Mouse (Mus musculus) spleen, adult 2 months (tissue): Measurements from ENCODE around the gene Ackr1. TPM values are rescaled to one million over a fixed set of nuclear protein-coding genes. Genes with fewer than 3 reads are reported as not detected.

Experiments used
- DNase-seq, 2 experiments: peaks; one replicate each; pipeline versions ENCODE4 v3.0.0 to v3.0.0-alpha.2; 2012 to 2021; ENCODE audit warnings: low spot score in 2 of 2, low read depth in 1 of 2
- H3K27ac ChIP-seq: fragments of 200-500 bp; 2 replicates; pipeline ENCODE4 v1.5.1; 2012; ENCODE audit warnings: low read length, inconsistent platforms; ENCODE audit not compliant: insufficient read depth
- H3K27me3 ChIP-seq: fragments of 200-500 bp; 2 replicates; pipeline ENCODE4 v1.6.1; 2012; ENCODE audit warnings: mild to moderate bottlenecking, moderate library complexity, low read length, inconsistent platforms; ENCODE audit not compliant: control insufficient read depth, insufficient read depth
- H3K36me3 ChIP-seq: fragments of 200-500 bp; 2 replicates; pipeline ENCODE4 v1.6.1; 2012; ENCODE audit warnings: mild to moderate bottlenecking, low read length, inconsistent platforms; ENCODE audit not compliant: control insufficient read depth, insufficient read depth
- H3K4me1 ChIP-seq: fragments of 200-500 bp; 2 replicates; pipeline ENCODE4 v1.6.1; 2011; ENCODE audit warnings: inconsistent platforms; ENCODE audit not compliant: control insufficient read depth, insufficient read depth, insufficient read length
- H3K4me3 ChIP-seq: fragments of 200-500 bp; 2 replicates; pipeline ENCODE4 v1.5.1; 2011; ENCODE audit warnings: mild to moderate bottlenecking, inconsistent platforms; ENCODE audit not compliant: insufficient read depth, insufficient read length; ENCODE audit errors: extremely low read depth
- CTCF ChIP-seq: fragments of 200-500 bp; IDR thresholded peaks from 2 replicates; pipeline ENCODE4 v1.5.1; 2011; ENCODE audit warnings: mild to moderate bottlenecking, inconsistent platforms; ENCODE audit not compliant: insufficient read depth, insufficient read length, insufficient replicate concordance; ENCODE audit errors: extremely low read depth
- POLR2A ChIP-seq: fragments of 200-500 bp; IDR thresholded peaks from 2 replicates; pipeline ENCODE4 v1.6.1; 2011; ENCODE audit warnings: low read depth, low read length, inconsistent platforms
- WGBS: fragments of 180-500 bp; shearing (Covaris S2); methylation state at CpG from one replicate; pipeline ENCODE4 v1.1.7; 2018; 5-methylcytosine and 5-hydroxymethylcytosine counted together
- polyA plus RNA-seq: library from polyadenylated mRNA; depleted of rRNA; stranded (reverse); fragments of >200 nt; gene quantifications from 2 replicates; pipeline ENCODE4 v1.2.3, GENCODE M21; 2012

The Ackr1 gene
- polyA plus RNA-seq, 1 experiment: 13.2 TPM

DNA sequence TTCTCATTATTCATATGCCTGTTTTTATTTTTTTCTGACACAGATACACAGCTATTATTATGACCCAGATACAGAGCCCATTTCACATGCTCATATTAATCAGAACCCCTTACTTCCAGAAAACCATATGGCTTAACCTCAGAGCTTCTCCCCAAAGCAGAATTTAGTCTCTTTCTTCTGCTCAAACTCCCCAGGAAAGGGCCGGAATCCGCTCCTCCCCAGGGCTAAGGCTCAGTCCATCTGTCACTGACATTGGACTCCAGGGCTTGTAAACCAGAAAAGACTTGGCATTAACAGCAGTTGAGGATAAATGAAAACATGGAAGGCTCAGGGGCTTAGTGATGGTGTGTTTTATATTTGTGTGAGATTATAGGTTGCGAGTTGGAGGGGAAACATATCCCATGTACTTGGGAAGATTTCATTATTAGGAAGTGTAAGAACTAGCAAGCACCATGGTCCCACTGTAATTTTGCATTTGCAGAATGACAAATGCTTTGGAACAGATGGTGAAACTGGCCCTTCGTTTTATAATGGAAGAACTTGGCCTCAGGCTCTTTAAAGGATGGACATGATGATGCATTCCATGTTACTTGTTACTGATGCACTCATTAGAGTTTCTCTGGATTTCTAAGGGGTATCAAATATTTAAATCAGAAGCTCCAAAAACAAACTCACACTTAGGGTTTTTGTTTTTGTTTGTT lies 26.2 kb upstream of the Ackr1 start:
- no peak for DNase-seq
- Histone ChIP-seq H3K27me3 (no peaks in the 10 kb centered on the region), H3K36me3 (no peaks in the 10 kb centered on the region), H3K27ac (no peak overlapping the region), H3K4me3 (no peak overlapping the region), H3K4me1 (no peaks in the 10 kb centered on the region)
- WGBS: 81% methylated on average over 4 of the region's 4 CpGs
- TF ChIP-seq CTCF (no peak), POLR2A (no peak)

DNA sequence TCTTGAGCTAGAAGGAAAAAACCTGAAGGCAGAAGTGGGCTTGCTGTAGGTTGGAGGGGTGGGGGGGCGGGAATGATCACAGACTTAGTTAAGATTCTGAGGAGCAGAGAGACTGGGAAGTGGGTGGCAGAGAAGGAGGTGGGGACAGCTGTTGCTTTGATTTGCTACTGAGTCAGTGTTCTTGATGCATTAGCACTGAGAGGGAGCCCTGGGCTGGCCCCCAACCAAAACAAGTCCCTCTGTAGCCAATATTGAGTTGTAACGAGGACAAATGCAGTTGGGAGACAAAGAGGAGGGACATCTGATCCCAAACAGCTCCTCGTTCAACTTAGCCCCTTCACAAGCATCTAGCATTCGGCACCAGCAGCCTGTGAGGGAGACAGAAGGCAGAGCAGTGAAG lies 24.2 kb upstream of the Ackr1 start:
- no peak for DNase-seq
- H3K27me3 ChIP-seq: no peaks in the 10 kb centered on the region
- no peak for TF ChIP-seq CTCF
- no peak for TF ChIP-seq POLR2A
- H3K4me1 ChIP-seq: no peaks in the 10 kb centered on the region
- no peak overlapping the region for H3K4me3 ChIP-seq
- H3K27ac ChIP-seq: no peak overlapping the region
- H3K36me3 ChIP-seq: no peaks in the 10 kb centered on the region
- 44% methylated on average over 4 of the region's 4 CpGs for WGBS

DNA sequence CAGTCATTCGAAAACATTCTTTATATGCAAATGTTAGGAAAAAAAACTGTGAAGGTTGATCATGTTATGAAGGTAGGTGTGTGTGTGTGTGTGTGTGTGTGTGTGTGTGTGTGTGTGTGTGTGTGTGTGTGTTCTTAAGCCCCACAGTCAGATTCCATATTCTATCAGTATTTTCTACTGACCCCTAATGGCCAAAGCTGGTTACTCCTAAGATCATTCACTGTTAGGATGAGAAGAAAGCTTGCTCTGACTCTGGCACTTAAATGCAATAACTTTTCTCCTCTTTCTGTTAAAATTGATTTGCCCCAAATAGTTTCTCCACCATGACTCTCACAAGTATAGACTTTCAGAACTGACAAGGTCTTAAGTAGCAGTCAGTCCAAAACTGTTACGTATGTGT lies 23.1 kb upstream of the Ackr1 start:
- WGBS: 90% methylated on average over 2 of the region's 2 CpGs
- no peaks in the 10 kb centered on the region for H3K36me3 ChIP-seq
- TF ChIP-seq CTCF (no peak), POLR2A (no peak)
- no peak overlapping the region for H3K4me3 ChIP-seq
- H3K27me3 ChIP-seq: no peaks in the 10 kb centered on the region
- no peak overlapping the region for H3K27ac ChIP-seq
- H3K4me1 ChIP-seq: no peaks in the 10 kb centered on the region
- DNase-seq: no peak

DNA sequence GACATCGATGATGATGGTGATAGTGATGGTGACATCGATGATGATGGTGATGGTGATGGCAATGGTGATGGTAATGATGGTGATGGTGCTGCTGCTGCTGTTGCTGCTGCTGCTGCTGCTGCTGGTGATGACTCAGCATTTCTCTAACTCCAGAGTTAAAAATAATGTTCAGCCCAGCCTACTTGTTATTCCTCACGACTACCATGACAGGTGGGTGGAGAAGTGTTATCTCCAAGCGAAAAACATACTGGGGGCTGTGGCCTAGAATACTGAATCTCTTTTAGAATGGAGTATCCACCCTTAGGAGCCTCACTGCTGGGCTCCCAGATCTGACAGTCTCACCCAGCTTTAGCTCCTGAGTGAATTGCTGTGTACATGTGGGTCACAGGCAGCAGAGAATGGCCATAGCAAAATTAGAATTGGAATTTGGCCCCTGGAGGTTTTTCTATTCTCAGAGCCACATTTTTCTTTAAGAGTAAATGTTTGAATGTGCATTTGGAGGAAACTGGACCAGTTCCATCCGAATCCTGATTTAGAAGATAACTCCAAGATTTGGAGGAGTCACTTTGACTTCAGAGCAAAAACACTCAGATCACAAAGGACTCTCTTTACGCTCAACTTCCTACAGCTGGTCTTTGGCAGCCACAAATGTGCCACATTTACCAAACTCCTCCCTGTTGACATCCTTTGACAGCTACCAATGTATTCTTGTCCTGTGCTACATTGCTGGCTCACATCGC lies 21.7 kb upstream of the Ackr1 start:
- Histone ChIP-seq H3K27me3 (no peaks in the 10 kb centered on the region), H3K4me3 (no peak overlapping the region), H3K4me1 (no peaks in the 10 kb centered on the region), H3K36me3 (no peaks in the 10 kb centered on the region), H3K27ac (no peak overlapping the region)
- no peak for DNase-seq
- no peak for TF ChIP-seq POLR2A
- no peak for TF ChIP-seq CTCF
- 55% methylated on average over 7 of the region's 7 CpGs for WGBS

DNA sequence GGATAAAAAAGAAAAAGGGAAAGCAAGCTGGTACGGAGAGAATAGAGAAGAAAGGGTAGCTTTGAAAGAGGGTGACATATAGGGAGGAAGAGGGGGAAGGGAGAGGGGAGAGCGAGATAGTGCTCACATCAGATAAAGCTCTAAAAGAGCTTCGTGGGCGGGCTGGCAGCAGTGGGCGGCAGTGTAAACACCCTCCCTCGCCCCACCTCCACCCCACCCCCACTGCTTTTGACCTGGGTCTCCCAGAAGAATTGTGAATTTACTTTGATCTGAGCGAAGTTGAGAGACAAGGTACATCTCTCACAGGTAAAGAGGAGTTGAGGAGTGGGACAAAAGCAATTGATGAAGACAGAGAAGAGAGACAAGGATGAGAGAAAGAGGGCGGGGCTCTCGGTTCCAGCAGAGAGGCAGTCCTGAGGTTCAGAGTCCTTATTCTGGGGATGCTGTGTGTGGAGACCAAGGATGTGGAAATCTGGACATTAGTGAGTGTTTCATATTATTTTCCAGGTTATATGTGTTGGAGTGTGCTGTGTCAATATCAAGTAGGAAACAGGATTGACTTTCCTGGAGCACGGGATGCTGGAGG lies 16.9 kb upstream of the Ackr1 start, which contains the start of gene Aim2:
Gene Aim2, plus strand, starts transcription at position 508 of the 586 bp plus-strand sequence.
- no peak for DNase-seq
- Histone ChIP-seq H3K4me3 (no peak within 1 kb of the TSS), H3K27me3 (no peaks in the 10 kb centered on the region), H3K27ac (no peak within 1 kb of the TSS), H3K36me3 (no peaks in the 10 kb centered on the region), H3K4me1 (no peaks in the 10 kb centered on the region)
- no peak for TF ChIP-seq CTCF
- 19% methylated on average over 10 of the region's 10 CpGs for WGBS

DNA sequence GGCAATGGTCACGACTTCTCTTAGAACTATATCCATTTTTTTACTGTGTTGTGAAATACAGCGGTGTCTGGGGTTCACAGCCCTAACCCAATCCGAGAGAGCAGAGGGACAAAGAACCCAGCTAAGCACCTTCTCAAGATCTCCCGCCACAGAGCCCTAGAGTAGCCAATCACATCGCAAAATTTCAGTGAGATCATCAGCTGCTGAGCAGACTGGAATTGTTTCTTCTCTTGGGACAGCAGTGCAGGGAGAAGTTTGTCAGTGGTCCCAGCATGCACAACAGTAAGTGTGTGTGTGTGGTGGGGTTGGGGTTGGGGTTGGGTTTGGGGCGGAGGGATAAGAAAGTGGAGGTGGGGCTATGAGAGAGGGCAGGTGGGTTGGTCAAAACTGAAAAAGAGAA lies 16.4 kb upstream of the Ackr1 start:
- TF ChIP-seq POLR2A (no peak), CTCF (no peak)
- peak; percentile 30 to 31 for DNase-seq
- no peak overlapping the region for H3K4me3 ChIP-seq
- no peak overlapping the region for H3K27ac ChIP-seq
- no peaks in the 10 kb centered on the region for H3K36me3 ChIP-seq
- no peaks in the 10 kb centered on the region for H3K27me3 ChIP-seq
- WGBS: 7% methylated on average over 6 of the region's 6 CpGs
- H3K4me1 ChIP-seq: no peaks in the 10 kb centered on the region

DNA sequence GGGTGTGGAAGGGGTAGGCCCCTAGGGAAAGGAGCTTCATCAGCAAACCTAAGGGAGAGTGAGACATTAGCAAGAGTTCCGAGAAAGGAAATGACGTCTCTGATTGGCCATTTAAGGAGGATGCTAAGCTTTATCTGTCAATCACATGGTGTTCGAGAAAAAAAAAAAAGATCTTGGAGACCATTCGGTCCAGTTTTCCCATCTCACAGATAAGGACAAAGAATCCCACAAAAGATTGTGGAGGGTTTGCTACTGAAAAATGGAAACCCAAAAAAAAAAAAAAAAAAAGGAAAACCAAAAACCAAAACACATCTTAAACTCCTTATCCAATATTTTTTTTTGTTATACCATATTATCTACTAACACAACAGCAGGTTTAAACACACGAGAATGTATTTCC lies 15.6 kb upstream of the Ackr1 start:
- no peak overlapping the region for H3K4me3 ChIP-seq
- no peak overlapping the region for H3K27ac ChIP-seq
- TF ChIP-seq POLR2A: no peak
- TF ChIP-seq CTCF: no peak
- DNase-seq: no peak
- 73% methylated on average over 5 of the region's 5 CpGs for WGBS
- no peaks in the 10 kb centered on the region for H3K36me3 ChIP-seq
- H3K4me1 ChIP-seq: no peaks in the 10 kb centered on the region
- H3K27me3 ChIP-seq: no peaks in the 10 kb centered on the region
